Mouse (Mus musculus): Measurements from ENCODE around the gene Kank4. TPM values are rescaled to one million over a fixed set of nuclear protein-coding genes. Genes with fewer than 3 reads are reported as not detected.

Gene Kank4
- polyA plus RNA-seq, 1 experiment from 2014 or later, result 2.5 TPM

- Histone ChIP-seq H3K4me1 (peaks cover 38% of the 10 kb centered on the region), H3K4me3 (no peak overlapping the region), H3K36me3 (replicated peaks) (no peaks in the 10 kb centered on the region), H3K9me3 (no peaks in the 10 kb centered on the region), H3K27me3 (replicated peaks; ENCODE audit: low read depth, poor library complexity, severe bottlenecking) (peaks cover 24% of the 10 kb centered on the region), H3K27ac (replicated peaks) (peak overlapping the region; percentile 20; the same call in 1 of the 2 replicates)
- 72% methylated on average over 3 of the region's 3 CpGs for WGBS
- no peak for DNase-seq (ENCODE audit: low spot score)
Observed at GRCm38 (mm10) chr4:98823047-98823446, 5.7 kb upstream of the Kank4 start.

DNA sequence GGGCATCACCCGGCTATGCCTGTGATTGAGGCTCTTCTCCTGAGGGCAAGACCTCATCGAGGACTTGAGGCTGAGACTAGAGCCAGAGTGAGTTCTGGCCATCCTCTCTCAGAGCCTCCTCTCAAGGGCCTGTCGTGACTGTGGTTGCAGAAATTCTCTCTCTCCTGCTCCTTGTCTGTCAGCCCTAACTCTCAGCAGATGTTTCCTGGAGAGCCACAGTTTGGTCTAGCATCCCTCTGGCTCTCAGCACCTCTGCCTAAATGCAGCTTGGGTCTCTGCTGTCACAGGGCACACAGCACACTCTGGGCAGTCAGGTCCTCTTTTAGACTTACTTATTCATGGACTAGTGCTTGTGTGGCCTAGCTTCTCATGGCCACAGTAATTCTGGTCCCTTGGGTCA lies 5.1 kb upstream of the Kank4 start:
- H3K4me3 ChIP-seq, result no peak overlapping the region
- WGBS, result 53% methylated on average over 3 of the region's 3 CpGs
- no peaks in the 10 kb centered on the region for H3K36me3 ChIP-seq (replicated peaks)
- H3K27ac ChIP-seq (replicated peaks), result peak overlapping the region; percentile 20; the same call in 1 of the 2 replicates
- H3K9me3 ChIP-seq, result no peaks in the 10 kb centered on the region
- H3K27me3 ChIP-seq (replicated peaks; ENCODE audit: low read depth, poor library complexity, severe bottlenecking), result peaks cover 29% of the 10 kb centered on the region
- DNase-seq (ENCODE audit: low spot score), result peak; percentile 30
- H3K4me1 ChIP-seq, result peaks cover 38% of the 10 kb centered on the region

- peaks cover 53% of the 10 kb centered on the region for H3K27me3 ChIP-seq (replicated peaks; ENCODE audit: low read depth, poor library complexity, severe bottlenecking)
- 0 out of 2 replicates have a peak overlapping the region, but pooled peaks have one; percentile 19 for H3K27ac ChIP-seq (replicated peaks)
- WGBS, result 82% methylated on average over 10 of the region's 10 CpGs
- no peak for DNase-seq (ENCODE audit: low spot score)
- H3K36me3 ChIP-seq (replicated peaks), result peaks cover 4% of the 10 kb centered on the region; the same call in 1 of the 2 replicates
- H3K4me3 ChIP-seq, result no peak overlapping the region
- no peaks in the 10 kb centered on the region for H3K9me3 ChIP-seq
- H3K4me1 ChIP-seq, result peaks cover 60% of the 10 kb centered on the region
Observed at GRCm38 (mm10) chr4:98819216-98819755, 1.9 kb upstream of the Kank4 start.

DNA sequence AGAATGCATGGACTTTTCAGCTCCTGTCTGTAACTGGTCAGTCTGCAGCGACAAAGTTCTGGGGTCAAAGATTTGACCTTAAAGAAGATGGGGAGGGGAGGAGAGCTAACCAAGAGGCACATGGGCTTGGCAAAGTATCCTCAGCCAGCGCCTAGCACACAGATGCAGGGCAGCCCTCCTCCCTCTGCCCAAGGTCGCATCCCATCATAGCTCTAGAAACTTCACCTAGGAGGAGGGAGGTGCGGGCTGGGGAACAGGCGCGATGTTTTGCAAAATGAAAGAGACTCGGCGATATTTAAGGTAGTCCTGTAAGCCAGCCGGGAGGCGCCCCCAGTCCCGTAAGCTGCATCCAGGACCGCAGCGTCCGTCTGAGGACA lies 542 bp downstream of the Kank4 start:
- peak overlapping the region; percentile 89 for H3K4me3 ChIP-seq
- no peaks in the 10 kb centered on the region for H3K9me3 ChIP-seq
- peaks cover 73% of the 10 kb centered on the region for H3K4me1 ChIP-seq
- peaks cover 53% of the 10 kb centered on the region for H3K27me3 ChIP-seq (replicated peaks; ENCODE audit: low read depth, poor library complexity, severe bottlenecking)
- peaks cover 4% of the 10 kb centered on the region; the same call in 1 of the 2 replicates for H3K36me3 ChIP-seq (replicated peaks)
- WGBS, result under 1% methylated on average over 14 of the region's 14 CpGs
- no peak for DNase-seq (ENCODE audit: low spot score)
- peak overlapping the region; percentile 92 for H3K27ac ChIP-seq (replicated peaks)

GRCm38 (mm10) chr4:98806306-98806705 lies 11.0 kb downstream of the Kank4 start:
- H3K27ac ChIP-seq (replicated peaks), result peak overlapping the region; percentile 91
- 85% methylated on average over 9 of the region's 9 CpGs for WGBS
- H3K27me3 ChIP-seq (replicated peaks; ENCODE audit: low read depth, poor library complexity, severe bottlenecking), result no peaks in the 10 kb centered on the region
- H3K4me1 ChIP-seq, result peaks cover 68% of the 10 kb centered on the region
- no peak overlapping the region for H3K4me3 ChIP-seq
- H3K9me3 ChIP-seq, result no peaks in the 10 kb centered on the region
- DNase-seq (ENCODE audit: low spot score), result no peak
- H3K36me3 ChIP-seq (replicated peaks), result peaks cover 20% of the 10 kb centered on the region

GRCm38 (mm10) chr4:98805291-98806048 lies 11.9 kb downstream of the Kank4 start:
- 31% methylated on average over 12 of the region's 12 CpGs for WGBS
- no peaks in the 10 kb centered on the region for H3K27me3 ChIP-seq (replicated peaks; ENCODE audit: low read depth, poor library complexity, severe bottlenecking)
- H3K4me3 ChIP-seq, result peak overlapping the region; percentile 25; the same call in 1 of the 2 replicates
- peak overlapping the region; percentile 91 for H3K27ac ChIP-seq (replicated peaks)
- H3K36me3 ChIP-seq (replicated peaks), result peaks cover 26% of the 10 kb centered on the region
- peaks cover 61% of the 10 kb centered on the region for H3K4me1 ChIP-seq
- H3K9me3 ChIP-seq, result no peaks in the 10 kb centered on the region
- DNase-seq (ENCODE audit: low spot score), result peak; percentile 66

- Histone ChIP-seq H3K36me3 (replicated peaks) (peaks cover 33% of the 10 kb centered on the region), H3K27ac (replicated peaks) (peak overlapping the region; percentile 91), H3K27me3 (replicated peaks; ENCODE audit: low read depth, poor library complexity, severe bottlenecking) (no peaks in the 10 kb centered on the region), H3K4me3 (peak overlapping the region; percentile 30; the same call in 1 of the 2 replicates), H3K9me3 (no peaks in the 10 kb centered on the region), H3K4me1 (peaks cover 60% of the 10 kb centered on the region)
- 32% methylated on average over 7 of the region's 7 CpGs for WGBS
- peak; percentile 91 for DNase-seq (ENCODE audit: low spot score)
Observed at GRCm38 (mm10) chr4:98804476-98805134, 12.7 kb downstream of the Kank4 start.

- H3K4me1 ChIP-seq, result peaks cover 52% of the 10 kb centered on the region
- H3K4me3 ChIP-seq, result no peak overlapping the region
- 91% methylated on average over 11 of the region's 11 CpGs for WGBS
- H3K36me3 ChIP-seq (replicated peaks), result peaks cover 31% of the 10 kb centered on the region
- peak overlapping the region; percentile 91 for H3K27ac ChIP-seq (replicated peaks)
- no peaks in the 10 kb centered on the region for H3K27me3 ChIP-seq (replicated peaks; ENCODE audit: low read depth, poor library complexity, severe bottlenecking)
- no peaks in the 10 kb centered on the region for H3K9me3 ChIP-seq
- no peak for DNase-seq (ENCODE audit: low spot score)
Observed at GRCm38 (mm10) chr4:98801775-98802174, 15.6 kb downstream of the Kank4 start.

DNA sequence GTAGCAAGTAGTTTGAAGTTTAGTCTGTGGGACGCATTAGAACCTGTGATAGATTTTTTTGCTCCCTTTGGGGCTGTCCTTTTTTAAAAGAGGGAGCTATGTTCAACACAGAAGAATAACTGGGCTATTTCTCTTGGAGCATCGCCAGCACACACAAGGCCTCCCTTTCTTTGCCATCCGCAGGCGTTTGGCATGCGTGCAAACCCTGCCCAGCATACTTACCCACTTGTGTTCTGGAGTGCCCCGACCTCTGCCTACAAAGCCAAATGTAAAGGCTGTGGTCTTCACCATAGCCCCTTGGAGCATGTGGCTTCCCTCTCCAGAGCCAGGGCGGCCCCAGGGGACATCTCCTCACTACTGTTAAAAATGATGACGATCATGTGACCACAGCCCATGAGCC lies 16.5 kb downstream of the Kank4 start:
- no peaks in the 10 kb centered on the region for H3K27me3 ChIP-seq (replicated peaks; ENCODE audit: low read depth, poor library complexity, severe bottlenecking)
- peak overlapping the region; percentile 91; the same call in 1 of the 2 replicates for H3K27ac ChIP-seq (replicated peaks)
- DNase-seq (ENCODE audit: low spot score), result no peak
- 90% methylated on average over 8 of the region's 8 CpGs for whole genome bisulfite sequencing
- no peaks in the 10 kb centered on the region for H3K9me3 ChIP-seq
- peaks cover 51% of the 10 kb centered on the region for H3K4me1 ChIP-seq
- H3K36me3 ChIP-seq (replicated peaks), result peaks cover 31% of the 10 kb centered on the region
- no peak overlapping the region for H3K4me3 ChIP-seq

GRCm38 (mm10) chr4:98796591-98797341 lies 20.6 kb downstream of the Kank4 start:
- Histone ChIP-seq H3K27me3 (replicated peaks; ENCODE audit: low read depth, poor library complexity, severe bottlenecking) (no peaks in the 10 kb centered on the region), H3K36me3 (replicated peaks) (peaks cover 24% of the 10 kb centered on the region), H3K9me3 (no peaks in the 10 kb centered on the region), H3K4me3 (no peak overlapping the region), H3K27ac (replicated peaks) (no peak overlapping the region), H3K4me1 (peaks cover 30% of the 10 kb centered on the region)
- 71% methylated on average over 11 of the region's 11 CpGs for WGBS
- DNase-seq (ENCODE audit: low spot score), result no peak

DNA sequence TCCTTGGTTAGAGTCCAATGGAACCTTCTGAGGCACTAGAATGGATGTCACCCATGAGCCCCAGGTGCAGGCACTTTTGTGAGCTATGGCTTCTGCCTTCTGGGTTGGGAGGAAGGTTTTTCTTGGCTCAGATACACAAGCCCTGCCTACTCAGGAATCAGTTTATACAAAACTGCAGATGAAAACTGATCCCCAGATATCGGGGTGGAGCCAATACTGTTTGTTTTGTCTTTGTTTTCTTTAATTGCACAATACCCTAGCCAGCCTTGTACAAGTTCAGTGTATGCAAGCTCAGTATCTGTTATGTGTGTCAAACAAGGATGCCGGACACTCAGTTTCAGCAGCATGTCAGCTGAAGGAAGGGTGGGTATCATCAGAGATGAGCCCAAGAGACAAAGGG lies 22.1 kb downstream of the Kank4 start:
- DNase-seq (ENCODE audit: low spot score), result no peak
- Histone ChIP-seq H3K27ac (replicated peaks) (0 out of 2 replicates have a peak overlapping the region, but pooled peaks have one; percentile 24), H3K36me3 (replicated peaks) (peaks cover 11% of the 10 kb centered on the region; the same call in 1 of the 2 replicates), H3K4me1 (peaks cover 39% of the 10 kb centered on the region), H3K4me3 (no peak overlapping the region), H3K9me3 (no peaks in the 10 kb centered on the region), H3K27me3 (replicated peaks; ENCODE audit: low read depth, poor library complexity, severe bottlenecking) (no peaks in the 10 kb centered on the region)
- 87% methylated on average over 2 of the region's 2 CpGs for WGBS

- no peak for DNase-seq (ENCODE audit: low spot score)
- Histone ChIP-seq H3K9me3 (no peaks in the 10 kb centered on the region), H3K4me1 (peaks cover 52% of the 10 kb centered on the region), H3K27ac (replicated peaks) (no peak overlapping the region), H3K36me3 (replicated peaks) (no peaks in the 10 kb centered on the region), H3K27me3 (replicated peaks; ENCODE audit: low read depth, poor library complexity, severe bottlenecking) (no peaks in the 10 kb centered on the region), H3K4me3 (no peak overlapping the region)
- 93% methylated on average over 9 of the region's 9 CpGs for WGBS
Observed at GRCm38 (mm10) chr4:98793486-98793885, 23.9 kb downstream of the Kank4 start.
